Mouse (Mus musculus) thymus, postnatal 36 days (tissue): ENCODE data around the gene Atp8a2.

Experiments used
- DNase-seq, 2 experiments: peaks; one replicate each; pipeline ENCODE4 v3.0.0; 2022; ENCODE audit warnings: mixed read lengths in 2 of 2

The Atp8a2 gene

GRCm38 (mm10) chr14:60196884-60197283, at the start of gene Atp8a2:
TSS of gene Atp8a2 (minus strand) at chr14:60197179.
- no peak for DNase-seq

GRCm38 (mm10) chr14:60238551-60238950, 41.6 kb upstream of the Atp8a2 start:
- no peak for DNase-seq

- DNase-seq: no peak
Observed at GRCm38 (mm10) chr14:60219886-60220285, 22.9 kb upstream of the Atp8a2 start.

- DNase-seq: no peak
Observed at GRCm38 (mm10) chr14:60217616-60218015, 20.6 kb upstream of the Atp8a2 start.

GRCm38 (mm10) chr14:60216125-60216524, 19.1 kb upstream of the Atp8a2 start:
- no peak for DNase-seq

- DNase-seq: no peak
Observed at GRCm38 (mm10) chr14:60215000-60215399, 18.0 kb upstream of the Atp8a2 start.

DNA sequence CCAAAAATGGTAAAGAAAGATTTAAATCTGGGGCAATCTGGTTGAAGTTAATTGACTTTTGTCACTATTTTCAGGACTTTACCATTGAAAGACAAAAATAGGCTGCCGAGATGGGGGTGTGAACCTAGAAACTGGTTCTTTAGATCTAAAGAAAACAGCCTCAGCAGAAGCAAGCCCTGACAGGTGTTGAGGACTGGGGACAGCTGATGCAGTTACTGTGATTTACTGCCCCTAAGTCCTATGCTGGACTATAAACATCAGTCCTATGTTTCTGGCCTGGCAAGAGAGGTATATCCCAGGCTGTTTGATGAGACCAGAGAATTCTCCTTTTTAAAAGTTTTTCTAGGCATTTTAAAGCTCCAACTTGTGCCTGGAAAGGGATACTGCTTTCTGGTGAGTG, 17.1 kb upstream of the Atp8a2 start:
- no peak for DNase-seq

DNA sequence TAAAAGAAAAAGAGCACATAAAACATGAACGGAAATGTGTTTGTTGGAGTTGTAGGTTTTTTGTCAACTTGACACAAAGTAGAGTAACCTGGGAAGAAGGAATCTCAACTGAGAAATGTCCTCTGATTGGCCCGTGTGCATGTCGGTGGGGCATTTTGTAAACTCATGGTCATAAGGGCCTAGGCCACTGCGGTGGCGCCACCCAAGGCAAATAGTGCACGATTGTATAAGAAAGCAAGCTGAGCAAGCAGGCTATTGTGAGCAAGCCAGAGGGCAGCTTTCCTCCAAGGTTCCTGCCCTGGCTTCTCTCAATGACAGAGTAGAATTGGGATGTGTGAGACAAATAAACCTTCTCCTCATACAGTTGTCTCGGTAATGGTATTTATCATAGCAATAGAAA, 12.2 kb upstream of the Atp8a2 start:
- no peak for DNase-seq

- no peak for DNase-seq
Observed at GRCm38 (mm10) chr14:60204993-60205392, 8.0 kb upstream of the Atp8a2 start.

DNA sequence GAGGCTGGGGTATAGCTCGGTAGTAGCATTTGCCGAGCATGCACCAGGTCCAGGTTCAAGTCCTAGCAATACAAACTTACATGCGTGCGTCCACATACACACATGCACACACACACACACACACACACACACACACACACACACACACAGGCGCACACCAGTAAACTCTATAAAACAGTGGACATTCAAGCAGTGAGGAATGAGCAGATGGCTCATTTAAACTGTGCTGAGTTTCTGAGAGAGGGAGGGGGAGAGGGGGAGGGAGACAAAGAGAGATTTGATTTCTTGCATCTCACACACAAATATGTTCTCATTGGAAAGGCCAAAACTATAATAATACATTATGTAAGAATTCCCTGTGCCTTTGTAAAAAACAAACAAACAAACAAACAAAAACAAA, 980 bp downstream of the Atp8a2 start:
- DNase-seq: no peak

DNA sequence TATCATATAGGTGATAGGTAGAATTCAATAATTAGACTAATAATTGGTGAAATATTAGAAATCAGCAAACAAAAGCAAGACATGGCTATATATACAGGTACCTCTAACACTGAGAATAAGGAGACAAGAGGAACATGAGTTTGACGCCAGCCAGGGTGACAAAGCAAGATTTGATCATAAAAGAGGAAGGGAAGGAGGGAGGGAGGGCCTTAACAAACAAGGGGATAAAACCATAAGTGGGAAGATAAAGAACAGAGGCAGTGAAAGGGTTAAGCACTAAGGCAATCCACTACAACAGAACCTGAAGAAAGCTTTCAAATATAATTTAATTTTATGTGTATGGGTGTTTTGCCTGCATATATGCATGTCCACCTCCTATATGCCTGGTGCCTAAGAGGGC, 2.4 kb downstream of the Atp8a2 start:
- DNase-seq: no peak

DNA sequence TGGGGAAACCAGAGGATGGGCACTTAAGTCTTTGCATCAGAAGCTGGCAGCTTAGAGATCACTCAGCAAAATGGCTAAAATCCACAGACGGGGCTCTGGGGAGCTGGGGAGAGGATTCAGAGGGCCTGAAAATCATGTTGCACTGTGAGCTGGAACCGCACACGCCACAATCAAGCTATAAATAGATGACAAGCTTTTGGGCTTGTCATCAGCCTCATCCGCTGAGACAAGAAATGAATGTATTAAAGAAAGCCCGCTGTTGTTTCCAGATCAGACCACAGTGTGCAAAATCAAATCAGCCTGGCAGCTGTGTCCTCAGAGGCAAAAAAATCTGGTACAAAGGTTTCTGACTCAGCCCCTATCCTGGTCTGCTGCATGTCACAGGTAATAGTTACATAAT, 7.2 kb downstream of the Atp8a2 start:
- DNase-seq: no peak

DNA sequence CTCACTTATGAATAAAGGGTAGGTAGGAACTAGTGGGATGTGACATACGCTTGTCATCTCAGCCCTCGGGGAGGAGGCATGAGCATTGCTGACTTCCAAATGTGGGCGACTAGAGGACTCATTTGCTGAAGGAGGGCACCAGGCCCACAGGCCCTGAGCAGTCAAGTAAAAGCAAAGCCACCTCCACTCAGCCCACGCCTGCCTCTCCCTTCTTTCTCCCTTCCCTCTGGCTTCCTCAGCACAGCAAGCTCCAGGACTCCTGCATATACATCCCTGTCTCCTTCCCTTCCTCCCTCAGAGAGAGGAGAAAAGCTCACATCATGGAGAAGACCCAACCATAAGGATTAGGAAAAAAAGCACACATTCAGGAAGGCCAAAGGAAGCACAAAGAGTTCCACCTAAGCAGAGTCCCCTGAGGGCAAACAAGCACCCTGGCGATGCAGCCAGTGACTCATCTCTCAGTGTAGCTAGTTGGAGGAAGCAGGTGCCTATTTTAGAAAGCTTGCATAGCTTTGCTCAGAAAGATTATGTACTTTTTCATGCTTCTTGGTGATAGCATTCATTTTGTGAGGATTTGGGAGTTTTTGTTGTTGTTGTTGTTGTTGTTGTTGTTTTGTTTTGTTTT, 8.7 kb downstream of the Atp8a2 start:
- no peak for DNase-seq

GRCm38 (mm10) chr14:60181306-60181705, 15.7 kb downstream of the Atp8a2 start:
- DNase-seq: no peak

- DNase-seq: no peak
Observed at GRCm38 (mm10) chr14:60178571-60178955, 18.4 kb downstream of the Atp8a2 start.

GRCm38 (mm10) chr14:60177614-60178570, 19.1 kb downstream of the Atp8a2 start:
- DNase-seq: peak; percentile 6 to 12

DNA sequence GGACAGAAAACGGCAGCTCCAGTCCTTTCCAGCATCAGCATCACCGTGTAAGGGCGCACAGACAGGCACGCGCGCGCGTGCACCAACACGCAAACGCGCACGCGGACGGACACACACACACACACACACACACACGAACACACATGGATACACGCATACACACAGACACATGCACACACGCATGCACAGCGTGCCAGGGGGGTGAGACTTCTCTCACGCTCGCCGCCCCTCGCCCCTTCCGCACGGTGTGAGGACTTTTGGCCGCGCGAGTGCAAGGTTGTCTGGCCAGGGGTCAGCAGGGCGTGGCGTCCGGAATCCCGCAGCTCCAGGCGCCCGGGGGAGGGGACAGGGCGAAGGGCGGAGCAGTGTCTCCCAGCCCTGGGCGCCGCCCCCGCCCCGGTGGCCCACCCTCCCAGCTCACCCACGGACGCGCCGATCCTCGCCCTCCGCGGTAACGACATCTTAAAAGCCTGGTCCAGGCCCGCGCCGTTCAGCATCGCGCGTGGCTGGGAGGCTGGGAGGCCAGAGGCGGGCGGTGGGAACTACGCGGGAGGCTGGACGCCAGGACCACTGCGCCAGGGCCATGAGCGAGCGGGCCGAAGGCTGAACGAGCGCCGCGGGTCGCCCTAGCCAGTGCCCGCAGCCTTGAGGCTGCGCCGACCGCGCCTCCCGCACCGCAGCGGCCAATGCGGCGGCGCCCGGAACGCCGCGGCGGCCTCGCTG, 19.9 kb downstream of the Atp8a2 start:
- peak in 1 of 2 experiments; percentile 13 for DNase-seq

DNA sequence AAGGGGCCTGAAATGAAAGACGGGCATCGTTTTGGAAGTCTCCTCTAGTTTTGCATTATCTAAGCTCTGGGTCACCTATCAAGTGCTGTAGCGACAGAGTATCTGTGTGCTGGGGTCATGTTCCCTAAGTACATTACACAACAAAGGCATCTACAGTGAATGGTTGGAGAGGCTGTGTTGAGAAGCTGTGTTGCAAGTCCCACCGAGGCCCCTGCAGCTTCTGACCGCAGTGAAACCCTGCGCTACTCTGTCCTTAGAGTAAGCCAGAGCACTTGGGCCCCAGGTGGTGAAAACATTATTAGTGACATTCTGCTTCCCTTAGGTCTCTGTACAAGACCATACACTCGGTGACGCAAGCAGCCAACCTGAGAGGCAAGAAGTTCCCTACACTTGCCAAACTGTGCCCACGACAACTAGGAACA, 20.5 kb downstream of the Atp8a2 start:
- no peak for DNase-seq

DNA sequence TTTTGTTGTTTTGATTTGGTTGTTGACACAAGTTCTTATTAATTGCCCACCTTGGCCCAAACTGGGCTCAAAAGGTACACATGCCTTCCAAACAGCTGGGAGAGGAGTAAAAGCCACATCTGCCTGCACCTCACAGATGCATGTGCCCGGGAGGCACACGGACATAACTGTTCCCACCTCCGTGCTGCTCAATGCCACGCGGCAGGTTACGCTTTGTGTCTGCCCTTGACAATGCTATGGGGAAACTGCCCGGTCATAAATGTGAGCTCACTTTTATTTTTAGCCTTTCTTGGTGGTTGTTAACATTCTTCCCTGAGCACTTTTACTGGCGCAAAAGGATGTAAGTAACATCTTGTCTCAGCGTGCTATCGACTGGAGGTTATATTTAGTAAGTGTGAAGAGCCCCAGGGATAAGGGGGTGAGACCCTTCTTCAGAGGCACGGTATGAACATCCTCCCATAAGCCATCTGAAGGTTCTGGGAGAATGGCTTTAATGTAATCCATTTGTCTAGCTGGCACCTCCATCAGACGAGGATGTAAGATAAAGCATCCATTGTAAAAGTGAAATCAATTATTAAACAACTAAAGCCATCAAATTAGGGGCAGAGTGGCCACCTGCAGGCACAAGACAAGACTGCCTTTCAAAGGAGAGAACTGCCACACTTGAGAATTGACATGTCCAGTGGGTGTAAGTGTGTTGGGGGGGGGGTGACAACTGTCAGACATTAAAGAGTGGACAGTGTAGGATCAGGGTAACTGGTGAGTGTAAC, 24.5 kb downstream of the Atp8a2 start:
- DNase-seq: no peak

DNA sequence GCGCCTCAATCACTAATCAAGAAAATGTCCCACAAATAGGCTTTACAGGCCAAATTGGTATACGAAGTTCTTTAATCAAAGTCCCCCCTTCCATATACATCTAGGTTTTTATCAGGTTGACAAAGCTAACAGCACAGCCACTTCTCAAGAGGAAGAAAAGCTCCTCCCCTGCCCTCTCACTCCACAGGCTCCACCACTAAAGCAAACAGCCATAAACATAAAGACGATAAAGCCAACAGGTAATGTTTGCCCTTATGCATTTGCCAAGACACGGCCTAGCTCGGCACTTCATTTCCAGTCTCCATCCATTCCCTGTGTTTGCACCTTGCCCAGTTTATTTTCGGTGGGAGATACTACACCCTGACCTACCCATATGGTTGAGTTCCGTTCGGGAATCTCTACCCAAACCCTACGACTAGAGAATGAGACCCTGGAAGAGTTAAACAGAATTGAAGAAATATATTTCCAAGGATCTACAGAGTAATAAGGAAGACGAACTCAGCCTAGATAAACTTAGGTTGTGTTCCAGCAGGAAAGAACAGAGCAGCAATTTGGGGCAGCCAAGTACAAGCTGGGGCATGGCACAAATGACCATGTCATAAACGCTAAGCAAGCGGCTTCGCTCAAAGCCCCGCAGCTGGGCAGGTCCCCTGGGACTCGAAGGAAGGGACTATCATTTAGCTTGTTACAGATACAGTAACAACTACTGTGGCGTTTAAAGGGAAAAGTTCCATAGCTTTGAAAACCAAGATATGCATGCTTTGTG, 26.0 kb downstream of the Atp8a2 start:
- DNase-seq: no peak

- no peak for DNase-seq
Observed at GRCm38 (mm10) chr14:60163367-60163766, 33.6 kb downstream of the Atp8a2 start.

GRCm38 (mm10) chr14:60152373-60152772, 44.6 kb downstream of the Atp8a2 start:
- no peak for DNase-seq
